Comparison of ENCODE assay signal across 31 mouse cellular contexts in the genomic region with DNA sequence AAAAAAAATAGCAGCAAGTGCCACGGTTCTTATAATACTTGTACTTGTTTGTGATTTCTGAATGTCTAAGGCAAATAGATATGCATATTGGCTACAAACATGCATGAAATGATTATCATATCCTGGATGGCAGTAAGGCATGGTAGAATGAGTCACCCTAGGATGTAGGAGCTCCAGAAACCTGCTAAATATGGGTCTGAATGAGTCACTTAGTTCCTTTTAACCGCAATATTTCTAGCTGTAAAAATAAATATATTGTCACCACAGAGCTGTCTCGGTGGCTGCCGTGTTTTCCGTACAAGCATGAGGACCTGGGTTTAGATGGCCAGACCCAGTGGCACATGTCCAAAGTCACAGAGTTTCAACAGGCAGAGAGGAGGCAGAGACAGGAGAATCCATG.
DNase-seq lines count a peak whose midpoint lies in the region; ATAC-seq and TF ChIP-seq lines count a peak whose summit lies in the region.
"Had no signal": no experiment of that assay in that cellular context is flagged by ENCODE, and none has a peak within 500 bp of the region (broad histone marks: within the 10 kb centered on the region; RNA-seq: fewer than 3 reads in every experiment).

No protein-coding gene starts in this region.

- ATAC-seq in activated CD4-positive, CD25-positive, alpha-beta regulatory T cell, adult 4 months: no peak
- ATAC-seq: forebrain, embryonic 13.5 days; hindbrain, postnatal 0 days; intestine, embryonic 15.5 days; liver, postnatal 0 days; lung, postnatal 0 days had no signal

- no peak overlapping the region for H3ac ChIP-seq in C2C12 (ENCODE audit: control insufficient read depth, insufficient read length, low read depth)

- intact Hi-C loops in left cerebral cortex, postnatal 25 days (cut with DNase I): no loop called here
- intact Hi-C loops in left cerebral cortex, postnatal 4 days (cut with DNase I): no loop called here

- H3K27me3 ChIP-seq in C2C12 (ENCODE audit: control insufficient read depth, insufficient read depth, insufficient read length): no peaks in the 10 kb centered on the region
- H3K27me3 ChIP-seq: embryonic facial prominence, embryonic 15.5 days; forebrain, embryonic 13.5 days; hindbrain, embryonic 12.5 days; intestine, embryonic 15.5 days; limb, embryonic 12.5 days; megakaryocyte, embryonic 14.5 days; neural tube, embryonic 13.5 days; stomach, embryonic 15.5 days had no signal

- no peak for TF ChIP-seq POLR2A in lung, adult 2 months (IDR thresholded peaks at IDR 0.05; ENCODE audit: borderline replicate concordance, extremely low read depth, low read depth, low read length)

- no peaks in the 10 kb centered on the region for H3K79me3 ChIP-seq in C2C12 (ENCODE audit: low read depth)

- H3K4me1 ChIP-seq in lung, adult 2 months (ENCODE audit: control insufficient read depth, insufficient read depth, low read length): no peaks in the 10 kb centered on the region
- H3K4me1 ChIP-seq: embryonic facial prominence, embryonic 10.5 days; embryonic facial prominence, embryonic 15.5 days; forebrain, embryonic 13.5 days; hindbrain, embryonic 12.5 days; intestine, embryonic 15.5 days; limb, embryonic 12.5 days; midbrain, embryonic 12.5 days; neural tube, embryonic 13.5 days; stomach, embryonic 15.5 days had no signal

- WGBS in lung, adult 2 months: 38% methylated on average over 5 of the region's 5 CpGs

- no peaks in the 10 kb centered on the region for H3K36me3 ChIP-seq in C2C12 (ENCODE audit: control insufficient read depth, insufficient read depth)
- H3K36me3 ChIP-seq: embryonic facial prominence, embryonic 10.5 days; embryonic facial prominence, embryonic 15.5 days; G1E; hindbrain, embryonic 12.5 days; intestine, embryonic 15.5 days; limb, embryonic 12.5 days; midbrain, embryonic 12.5 days; neural tube, embryonic 13.5 days; stomach, embryonic 15.5 days had no signal

- TF ChIP-seq CTCF in C2C12 (IDR thresholded peaks at IDR 0.05; ENCODE audit: control insufficient read depth, insufficient read depth, insufficient read length): no peak
- no peak for TF ChIP-seq CTCF in lung, adult 2 months (IDR thresholded peaks at IDR 0.05; ENCODE audit: insufficient read depth, low read length)

- no peak overlapping the region for H3K4me3 ChIP-seq in C2C12 (ENCODE audit: insufficient read depth, poor library complexity, severe bottlenecking)
- no peak overlapping the region for H3K4me3 ChIP-seq in lung, adult 2 months (replicated peaks; ENCODE audit: extremely low read depth, low read depth, low read length)
- H3K4me3 ChIP-seq: embryonic facial prominence, embryonic 10.5 days; embryonic facial prominence, embryonic 15.5 days; forebrain, embryonic 13.5 days; hindbrain, embryonic 12.5 days; intestine, embryonic 15.5 days; layer of hippocampus, adult 2 months; limb, embryonic 12.5 days; midbrain, embryonic 12.5 days; neural tube, embryonic 13.5 days; stomach, embryonic 15.5 days had no signal

- H3K79me2 ChIP-seq in C2C12 (ENCODE audit: control insufficient read depth, insufficient read depth): no peaks in the 10 kb centered on the region

- peak; percentile 7 to 56 for DNase-seq in left cerebral cortex, postnatal 25 days (ENCODE audit: low spot score in 2 of 2)
- DNase-seq in left cerebral cortex, postnatal 4 days: no peak
- DNase-seq in 3134 (ENCODE audit: extremely low read depth, insufficient read length, low spot score) (peak; percentile 33), liver (no peak)
- DNase-seq in fibroblast of lung, adult 2 months (ENCODE audit: low read depth): peak; percentile 35
- DNase-seq in lung, adult 2 months: no peak
- DNase-seq: adrenal gland, postnatal 25 days; cerebellum, adult 18-20 months; cerebellum, postnatal 14 days; kidney, adult 2 months; kidney, postnatal 36 days; liver, postnatal 0 days; lung, postnatal 4 days; thymus, adult 18-20 months; thymus, postnatal 25 days had no signal

TF ChIP-seq in C2C12, 6 proteins besides CTCF, POLR2A, EP300 and RAD21:
- TF ChIP-seq USF1 (IDR thresholded peaks at IDR 0.05; ENCODE audit: low read depth) (no peak), FOSL1 (IDR thresholded peaks at IDR 0.05; ENCODE audit: insufficient read depth, low read length, poor library complexity, severe bottlenecking) (peak; percentile 77)

Comparison
In these comparisons a context has a peak if more than half of its experiments do, and no peak if none do; other contexts are left out.
1. DNase-seq: peak in left cerebral cortex, postnatal 25 days (2 of 2), 3134 (single experiment) and fibroblast of lung, adult 2 months (single experiment); none in left cerebral cortex, postnatal 4 days (single experiment), lung, adult 2 months (single experiment) and liver (single experiment).